Mouse (Mus musculus) ovary, adult 2 months (tissue): Measurements from ENCODE around the gene Olfr5. TPM values are rescaled to one million over a fixed set of nuclear protein-coding genes. Genes with fewer than 3 reads are reported as not detected.

ENCODE experiments used
- polyA plus RNA-seq: library from polyadenylated mRNA; depleted of rRNA; stranded (reverse); fragments of >200 nt; gene quantifications from 2 replicates; pipeline ENCODE4 v1.2.3, GENCODE M21; 2012; rRNA removed

Olfr5 gene
- 0.14 TPM in 1 of 2 replicates, not detected in the other for polyA plus RNA-seq

GRCm38 (mm10) chr7:6486841-6487240 lies at the start of gene Olfr5:
Gene Olfr5 (minus strand): TSS chr7:6486941.

DNA sequence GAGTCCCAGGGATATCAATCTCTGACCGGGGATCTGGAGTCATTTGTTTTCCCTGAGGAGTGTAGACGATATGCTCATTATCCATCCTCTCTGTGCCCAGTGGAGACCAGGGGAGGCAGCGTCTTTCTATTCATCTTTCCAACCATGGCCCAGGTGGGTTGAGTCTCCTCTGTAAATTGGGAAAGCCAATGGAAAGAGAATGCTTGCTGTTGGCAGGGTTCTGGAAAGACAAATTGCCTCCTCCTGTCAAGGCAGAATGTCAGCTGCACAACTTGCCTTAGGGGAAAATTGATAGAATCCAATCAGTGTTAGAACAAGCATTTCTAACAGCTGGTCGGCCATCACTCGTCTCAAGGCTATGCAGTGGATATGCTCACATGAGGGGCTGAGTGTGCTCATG lies 36.1 kb upstream of the Olfr5 start, which contains the start of gene Olfr1349:
TSS of gene Olfr1349 (minus strand) at position 101 of the 400 bp plus-strand sequence.

GRCm38 (mm10) chr7:6508648-6509047 lies 21.9 kb upstream of the Olfr5 start, which contains the start of gene Olfr1348:
Gene Olfr1348 (minus strand): TSS chr7:6508748.

DNA sequence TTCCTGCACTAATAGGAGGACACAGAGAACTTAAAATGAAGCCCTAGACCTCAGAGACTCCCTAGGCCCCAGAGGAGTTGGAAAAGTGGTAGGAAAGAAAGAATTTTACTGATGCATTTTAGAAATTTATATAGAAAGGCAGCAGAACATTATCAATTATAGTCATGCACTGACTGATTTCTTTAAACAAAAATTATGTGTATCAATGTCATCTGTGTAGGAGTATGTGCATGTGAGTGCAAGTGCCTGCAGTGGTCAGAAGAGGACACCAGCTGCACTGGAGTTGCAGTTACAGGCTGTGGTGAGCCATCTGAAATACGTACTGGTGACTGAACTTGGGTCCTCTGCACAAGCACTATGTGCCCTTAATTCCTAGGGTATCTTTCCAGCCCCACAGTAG lies 12.9 kb upstream of the Olfr5 start, which contains the start of gene Olfr1347:
TSS of gene Olfr1347 (minus strand) at position 101 of the 400 bp plus-strand sequence.

GRCm38 (mm10) chr7:6466951-6467350 lies 19.8 kb downstream of the Olfr5 start, which contains the start of gene Olfr1346:
Gene Olfr1346 (plus strand): TSS chr7:6467101.

GRCm38 (mm10) chr7:6455868-6456267 lies 30.9 kb downstream of the Olfr5 start, which contains the start of gene Olfr1336:
Gene Olfr1336 (plus strand): TSS chr7:6456168.

GRCm38 (mm10) chr7:6438388-6438787 lies 48.4 kb downstream of the Olfr5 start, which contains the start of gene Olfr1344:
Gene Olfr1344 (plus strand): TSS chr7:6438688.

Other genes starting within 250 kb of the Olfr5 start
- gene Epp13, start 234.2 kb downstream of the Olfr5 start, polyA plus RNA-seq = 0.73 and 0.98 TPM in 2 replicates
- 0.72 and 1.4 TPM in 2 replicates for gene Zfp667, start 200.4 kb downstream of the Olfr5 start, polyA plus RNA-seq
- gene Zfp583, start 155.7 kb downstream of the Olfr5 start, polyA plus RNA-seq = 2.6 and 2.8 TPM in 2 replicates
- gene Gm3854, start 143.2 kb downstream of the Olfr5 start, polyA plus RNA-seq = 0.09 and 0.16 TPM in 2 replicates
- 0.20 and 0.37 TPM in 2 replicates for gene Zfp78, start 123.7 kb downstream of the Olfr5 start, polyA plus RNA-seq
- gene Zfp28, start 103.6 kb downstream of the Olfr5 start, polyA plus RNA-seq = 3.0 and 3.1 TPM in 2 replicates
- gene Smim17, start 88.2 kb downstream of the Olfr5 start, polyA plus RNA-seq = not detected in 2 replicates
- gene Gm20715, start 76.7 kb downstream of the Olfr5 start, polyA plus RNA-seq = not detected in 2 replicates
- gene Olfr1344, start 48.3 kb downstream of the Olfr5 start, polyA plus RNA-seq = 0.26 TPM in 1 of 2 replicates, not detected in the other
- gene Olfr1336, start 30.8 kb downstream of the Olfr5 start, polyA plus RNA-seq = not detected in 2 replicates
- gene Olfr1346, start 19.8 kb downstream of the Olfr5 start, polyA plus RNA-seq = not detected in 2 replicates
- gene Olfr1347, start 12.8 kb upstream of the Olfr5 start, polyA plus RNA-seq = not detected in 2 replicates
- not detected in 2 replicates for gene Olfr1348, start 21.8 kb upstream of the Olfr5 start, polyA plus RNA-seq
- 0.22 and 0.25 TPM in 2 replicates for gene Olfr1349, start 36.0 kb upstream of the Olfr5 start, polyA plus RNA-seq
- not detected in 2 replicates for gene Olfr1350, start 77.9 kb upstream of the Olfr5 start, polyA plus RNA-seq
- 0.09 TPM in 2 replicates for gene Zim1, start 209.5 kb upstream of the Olfr5 start, polyA plus RNA-seq
- 2.6 and 3.6 TPM in 2 replicates for gene Peg3, start 243.5 kb upstream of the Olfr5 start, polyA plus RNA-seq
- gene Usp29, start 243.6 kb upstream of the Olfr5 start, polyA plus RNA-seq = 0.14 and 0.21 TPM in 2 replicates